In the genomic region with DNA sequence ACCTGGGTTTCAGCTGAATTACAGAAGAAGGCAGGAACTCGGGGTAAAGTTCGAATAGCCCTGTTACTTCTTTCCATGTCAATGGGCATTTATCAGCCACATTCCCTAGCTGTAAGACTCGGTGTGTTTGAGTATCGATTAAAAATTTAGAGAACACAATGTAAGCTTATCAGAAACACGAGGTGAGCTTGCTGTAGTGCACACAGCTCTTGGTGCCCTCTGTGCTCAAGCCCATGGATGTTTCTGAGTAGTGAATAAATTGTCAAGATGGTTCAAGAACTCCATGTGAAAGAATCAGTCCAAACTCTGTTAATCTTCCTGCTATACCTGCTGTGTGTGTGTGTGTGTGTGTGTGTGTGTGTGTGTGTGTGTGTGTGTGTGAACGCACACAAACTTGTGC, we compare ENCODE assay signal across 24 mouse cellular contexts.
DNase-seq lines count a peak whose midpoint lies in the region; ATAC-seq and TF ChIP-seq lines count a peak whose summit lies in the region.
"Had no signal": no experiment of that assay in that cellular context is flagged by ENCODE, and none has a peak within 500 bp of the region (broad histone marks: within the 10 kb centered on the region; RNA-seq: fewer than 3 reads in every experiment).

No protein-coding gene starts in this region.

- no peak for TF ChIP-seq EP300 in stomach, postnatal 0 days (optimal IDR thresholded peaks at IDR 0.05)

- peaks cover 64% of the 10 kb centered on the region for H3K27me3 ChIP-seq in midbrain, embryonic 10.5 days (ENCODE audit: low read depth, poor library complexity, severe bottlenecking)
- peaks cover 22% of the 10 kb centered on the region; the same call in 1 of the 2 replicates for H3K27me3 ChIP-seq in midbrain, postnatal 0 days (ENCODE audit: insufficient read depth, low read length)
- H3K27me3 ChIP-seq in stomach, embryonic 15.5 days (replicated peaks) = peaks cover 26% of the 10 kb centered on the region
- peaks cover 5% of the 10 kb centered on the region; the same call in 1 of the 2 replicates for H3K27me3 ChIP-seq in stomach, postnatal 0 days (ENCODE audit: control insufficient read depth, insufficient read depth, low read length)
- H3K27me3 ChIP-seq: CH12.LX had no signal

- no peaks in the 10 kb centered on the region for H3K9me3 ChIP-seq in midbrain, embryonic 10.5 days (replicated peaks)
- no peaks in the 10 kb centered on the region for H3K9me3 ChIP-seq in midbrain, postnatal 0 days (ENCODE audit: low read length)
- H3K9me3 ChIP-seq in stomach, embryonic 15.5 days = no peaks in the 10 kb centered on the region
- H3K9me3 ChIP-seq in stomach, postnatal 0 days (ENCODE audit: control insufficient read depth, low read length) = no peaks in the 10 kb centered on the region
- H3K9me3 ChIP-seq: embryonic facial prominence, embryonic 10.5 days; embryonic facial prominence, embryonic 12.5 days; forebrain, embryonic 13.5 days; forebrain, embryonic 15.5 days; G1E had no signal

- 14% methylated on average over 6 of the region's 6 CpGs for WGBS in midbrain, embryonic 10.5 days
- 34% methylated on average over 6 of the region's 6 CpGs for WGBS in midbrain, postnatal 0 days
- 55% methylated on average over 6 of the region's 6 CpGs for WGBS in stomach, embryonic 15.5 days
- 44% methylated on average over 6 of the region's 6 CpGs for WGBS in stomach, postnatal 0 days

- H3K4me1 ChIP-seq in midbrain, embryonic 10.5 days = peaks cover 58% of the 10 kb centered on the region
- no peaks in the 10 kb centered on the region; the same call in 1 of the 2 replicates for H3K4me1 ChIP-seq in midbrain, postnatal 0 days (ENCODE audit: insufficient read depth, low read length)
- peaks cover 11% of the 10 kb centered on the region for H3K4me1 ChIP-seq in stomach, embryonic 15.5 days
- 0 out of 2 replicates have a peak, but pooled peaks cover 2% of the 10 kb centered on the region for H3K4me1 ChIP-seq in stomach, postnatal 0 days (replicated peaks; ENCODE audit: control insufficient read depth, insufficient read depth)

- peak; percentile 28 for DNase-seq in heart, adult 11 months
- no peak for DNase-seq in heart, postnatal 4 days
- peak; percentile 24 for DNase-seq in midbrain, embryonic 10.5 days (ENCODE audit: low spot score)
- no peak for DNase-seq in midbrain, postnatal 0 days (ENCODE audit: low spot score)
- DNase-seq in stomach, postnatal 0 days (ENCODE audit: low spot score) = no peak
- DNase-seq: adrenal gland, adult 8-10 months; adrenal gland, postnatal 14 days; adrenal gland, postnatal 36 days; B cell, adult 2 months; cerebellum, adult 11-12 months; cerebellum, adult 2 months; cerebellum, adult 9-10 months; cerebellum, postnatal 10 days; cerebellum, postnatal 25 days had no signal

- no peak overlapping the region for H3K9ac ChIP-seq in midbrain, postnatal 0 days (replicated peaks; ENCODE audit: low read length, poor library complexity, severe bottlenecking)
- no peak overlapping the region for H3K9ac ChIP-seq in stomach, embryonic 15.5 days
- no peak overlapping the region for H3K9ac ChIP-seq in stomach, postnatal 0 days (ENCODE audit: low read length)
- H3K9ac ChIP-seq: embryonic facial prominence, embryonic 12.5 days; forebrain, embryonic 13.5 days; forebrain, embryonic 15.5 days had no signal

- H3K4me3 ChIP-seq in midbrain, embryonic 10.5 days = no peak overlapping the region
- no peak overlapping the region for H3K4me3 ChIP-seq in midbrain, postnatal 0 days (ENCODE audit: low read depth, low read length)
- H3K4me3 ChIP-seq in stomach, embryonic 15.5 days (replicated peaks) = no peak overlapping the region
- H3K4me3 ChIP-seq in stomach, postnatal 0 days (ENCODE audit: low read depth, low read length) = no peak overlapping the region
- H3K4me3 ChIP-seq: embryonic facial prominence, embryonic 10.5 days; embryonic facial prominence, embryonic 12.5 days; forebrain, embryonic 13.5 days; forebrain, embryonic 15.5 days had no signal

- H3K27ac ChIP-seq in midbrain, embryonic 10.5 days (replicated peaks) = peak overlapping the region; percentile 67
- no peak overlapping the region for H3K27ac ChIP-seq in midbrain, postnatal 0 days (ENCODE audit: low read depth, low read length)
- no peak overlapping the region for H3K27ac ChIP-seq in stomach, embryonic 15.5 days
- no peak overlapping the region for H3K27ac ChIP-seq in stomach, postnatal 0 days (replicated peaks)
- H3K27ac ChIP-seq: embryonic facial prominence, embryonic 10.5 days; embryonic facial prominence, embryonic 12.5 days; forebrain, embryonic 13.5 days; forebrain, embryonic 15.5 days had no signal

- no peak overlapping the region for H3K4me2 ChIP-seq in midbrain, postnatal 0 days (ENCODE audit: low read depth, low read length, poor library complexity, severe bottlenecking)
- H3K4me2 ChIP-seq in stomach, embryonic 15.5 days = no peak overlapping the region
- no peak overlapping the region for H3K4me2 ChIP-seq in stomach, postnatal 0 days (replicated peaks; ENCODE audit: low read depth)
- H3K4me2 ChIP-seq: embryonic facial prominence, embryonic 12.5 days; forebrain, embryonic 13.5 days; forebrain, embryonic 15.5 days had no signal

- no peak for ATAC-seq in midbrain, postnatal 0 days (ENCODE audit: low FRiP score)
- ATAC-seq in stomach, embryonic 15.5 days (ENCODE audit: insufficient read depth, low FRiP score, low read depth) = 0 out of 2 replicates have a peak, but pooled peaks have one; percentile 53
- no peak for ATAC-seq in stomach, postnatal 0 days (ENCODE audit: low FRiP score, low TSS enrichment)
- ATAC-seq: activated CD4-positive, CD25-positive, alpha-beta regulatory T cell, adult 4 months; CD4-positive, CD25-positive, alpha-beta regulatory T cell, adult 4 months; forebrain, embryonic 13.5 days; forebrain, embryonic 15.5 days; Patski had no signal

- TF ChIP-seq CTCF in midbrain, postnatal 0 days (IDR thresholded peaks at IDR 0.05) = no peak
- no peak for TF ChIP-seq CTCF in stomach, postnatal 0 days (IDR thresholded peaks at IDR 0.05; ENCODE audit: low read depth)

- H3K36me3 ChIP-seq in midbrain, embryonic 10.5 days = no peaks in the 10 kb centered on the region
- H3K36me3 ChIP-seq in midbrain, postnatal 0 days (ENCODE audit: insufficient read depth, low read length) = no peaks in the 10 kb centered on the region
- no peaks in the 10 kb centered on the region for H3K36me3 ChIP-seq in stomach, embryonic 15.5 days
- H3K36me3 ChIP-seq in stomach, postnatal 0 days (ENCODE audit: control insufficient read depth, insufficient read depth, low read length) = no peaks in the 10 kb centered on the region
- H3K36me3 ChIP-seq: embryonic facial prominence, embryonic 10.5 days; embryonic facial prominence, embryonic 12.5 days; forebrain, embryonic 15.5 days; G1E had no signal

Comparison
In these comparisons a context has a peak if more than half of its experiments do, and no peak if none do; other contexts are left out.
1. DNase-seq: peak in heart, adult 11 months (single experiment) and midbrain, embryonic 10.5 days (single experiment); none in heart, postnatal 4 days (single experiment), midbrain, postnatal 0 days (single experiment) and stomach, postnatal 0 days (single experiment).